8 mouse cellular contexts compared by ENCODE assay signal in genomic region chr11:50026521-50027090, GRCm38 (mm10). TPM values are rescaled to one million over a fixed set of nuclear protein-coding genes. Genes with fewer than 3 reads are reported as not detected.
DNase-seq lines count a peak whose midpoint lies in the region; ATAC-seq and TF ChIP-seq lines count a peak whose summit lies in the region.

No protein-coding gene starts in this region.

- no peaks in the 10 kb centered on the region for H3K27me3 ChIP-seq in liver, adult 2 months (ENCODE audit: control insufficient read depth, insufficient read depth, low read length)
- no peaks in the 10 kb centered on the region; the same call in 1 of the 2 replicates for H3K27me3 ChIP-seq in heart, embryonic 14.5 days (ENCODE audit: control insufficient read depth, insufficient read depth, low read length)
- H3K27me3 ChIP-seq in liver, embryonic 15.5 days = peaks cover 21% of the 10 kb centered on the region

- H3K27ac ChIP-seq in liver, adult 2 months (replicated peaks; ENCODE audit: insufficient read depth, low read depth, low read length) = no peak overlapping the region
- H3K27ac ChIP-seq in heart, embryonic 14.5 days (replicated peaks in 1 of 2; ENCODE audit: control insufficient read depth in 1 of 2, insufficient read depth in 1 of 2, low read depth in 2 of 2, low read length in 2 of 2) = no peak overlapping the region
- no peak overlapping the region; the same call in 1 of the 2 replicates for H3K27ac ChIP-seq in liver, embryonic 15.5 days (replicated peaks)

- peak; percentile 39 for DNase-seq in liver, adult 2 months (ENCODE audit: extremely low read depth, low read depth, low spot score)
- no peak for DNase-seq in liver
- DNase-seq in right cerebral cortex, postnatal 36 days (ENCODE audit: low spot score in 2 of 2) = no peak
- DNase-seq in left cerebral cortex, postnatal 4 days = no peak
- DNase-seq in frontal cortex, postnatal 14 days (ENCODE audit: low spot score in 2 of 2) = no peak

- peaks cover 7% of the 10 kb centered on the region for H3K4me1 ChIP-seq in liver, adult 2 months (ENCODE audit: control insufficient read depth, insufficient read depth, low read length)
- peaks cover 3 to 19% of the 10 kb centered on the region in 2 experiments; a peak in 3 of 4 replicates for H3K4me1 ChIP-seq in heart, embryonic 14.5 days (ENCODE audit: control insufficient read depth in 2 of 2, insufficient read depth in 2 of 2, low read length in 2 of 2)
- peaks cover 40% of the 10 kb centered on the region for H3K4me1 ChIP-seq in liver, embryonic 15.5 days (replicated peaks)

- 23% methylated on average over 3 of the region's 3 CpGs for WGBS in liver, adult 2 months
- 52% methylated on average over 3 of the region's 3 CpGs for WGBS in heart, embryonic 14.5 days
- 11% methylated on average over 3 of the region's 3 CpGs for WGBS in liver, embryonic 15.5 days (ENCODE audit: insufficient replicate concordance)

- no peaks in the 10 kb centered on the region for H3K9me3 ChIP-seq in heart, embryonic 14.5 days (ENCODE audit: control insufficient read depth, low read length)
- no peaks in the 10 kb centered on the region for H3K9me3 ChIP-seq in liver, embryonic 15.5 days (replicated peaks)

- no peak for ATAC-seq in heart, embryonic 14.5 days (ENCODE audit: insufficient number of reproducible peaks, insufficient read depth, low FRiP score, low read depth)
- no peak for ATAC-seq in liver, embryonic 15.5 days (ENCODE audit: insufficient read depth)
- peak; percentile 28; the same call in 1 of the 2 replicates for ATAC-seq in neutrophil, adult 5-6 weeks (ENCODE audit: extremely low read depth, insufficient number of reproducible peaks, low FRiP score, poor library complexity, severe bottlenecking)

- H3K36me3 ChIP-seq in liver, adult 2 months (ENCODE audit: control insufficient read depth, insufficient read depth, low read length) = no peaks in the 10 kb centered on the region
- no peaks in the 10 kb centered on the region for H3K36me3 ChIP-seq in heart, embryonic 14.5 days (ENCODE audit: control insufficient read depth, insufficient read depth, low read length)
- H3K36me3 ChIP-seq in liver, embryonic 15.5 days (replicated peaks) = no peaks in the 10 kb centered on the region

- H3K9ac ChIP-seq in liver, adult 2 months (ENCODE audit: low read depth, low read length) = no peak overlapping the region
- H3K9ac ChIP-seq in heart, embryonic 14.5 days (ENCODE audit: low read length) = peak overlapping the region; percentile 94
- 0 out of 2 replicates have a peak overlapping the region, but pooled peaks have one; percentile 83 for H3K9ac ChIP-seq in liver, embryonic 15.5 days

- H3K4me2 ChIP-seq in heart, embryonic 14.5 days (ENCODE audit: low read length) = peak overlapping the region; percentile 90
- peak overlapping the region; percentile 99 for H3K4me2 ChIP-seq in liver, embryonic 15.5 days

- intact Hi-C loops in left cerebral cortex, postnatal 4 days (cut with DNase I) = no loop called here

- no peak for TF ChIP-seq POLR2A in liver, adult 2 months (IDR thresholded peaks at IDR 0.05; ENCODE audit: extremely low read depth, insufficient read depth, low read length)

- peak overlapping the region; percentile 12 for H3K4me3 ChIP-seq in liver, adult 2 months (ENCODE audit: insufficient read depth, low read depth, low read length)
- peak overlapping the region; percentile 80 to 95; a peak in 3 of 4 replicates for H3K4me3 ChIP-seq in heart, embryonic 14.5 days (ENCODE audit: control insufficient read depth in 1 of 2, insufficient read depth in 1 of 2, low read depth in 1 of 2, low read length in 2 of 2)
- H3K4me3 ChIP-seq in liver, embryonic 15.5 days (replicated peaks) = peak overlapping the region; percentile 76

- H3K79me2 ChIP-seq in liver, adult 2 months (ENCODE audit: control insufficient read depth, insufficient read depth, low read length) = peaks cover 27% of the 10 kb centered on the region; the same call in 1 of the 2 replicates

- no peak for TF ChIP-seq CTCF in liver, adult 2 months (IDR thresholded peaks at IDR 0.05; ENCODE audit: low read depth, low read length)

RNA-seq across cellular contexts. Expression of gene Rnf130, which starts 1.5 kb away (rescaled TPM):
- total RNA-seq in liver, adult 2 months (2014; rRNA removed) = 98.3 and 111 TPM in 2 replicates
- polyA plus RNA-seq in liver, adult 2 months (2012; rRNA removed) = 66.7 and 74.0 TPM in 2 replicates
- polyA plus RNA-seq in heart, embryonic 14.5 days (2014; fragmentation: Nextera tagmentation; extraction: Ambion mirVana) = 40.0 and 44.0 TPM in 2 replicates
- polyA plus RNA-seq in liver, embryonic 15.5 days (2015; fragmentation: Nextera tagmentation; extraction: Ambion mirVana) = 36.6 and 37.7 TPM in 2 replicates
- total RNA-seq in neutrophil, adult 5-6 weeks (2017) = 253 and 278 TPM in 2 replicates
- total RNA-seq in left cerebral cortex, postnatal 4 days (2021) = 100 to 1,000 TPM; 104 to 106 TPM

Comparison
In these comparisons a context has a peak if more than half of its experiments do, and no peak if none do; other contexts are left out.
1. H3K4me3 ChIP-seq: peak in every context shown above with its lines; median percentile 88 in heart, embryonic 14.5 days; 76 in liver, embryonic 15.5 days; 12 in liver, adult 2 months.